Mouse (Mus musculus) hematopoietic stem cell, adult 5-6 weeks (primary cell): ENCODE measurements around the gene Mlph. TPM values are rescaled to one million over a fixed set of nuclear protein-coding genes. Genes with fewer than 3 reads are reported as not detected.

Source experiments
- ATAC-seq, 2 experiments: fragments of 125-278 bp in 1 of 2; replicated peaks in 1 of 2; 2 replicates each; pipeline ENCODE4 v1.8.0; 2016 to 2017; ENCODE audit warnings: inconsistent platforms in 2 of 2, mild to moderate bottlenecking in 2 of 2, moderate number of reproducible peaks in 2 of 2, low read depth in 1 of 2, moderate TSS enrichment in 1 of 2; ENCODE audit not compliant: low FRiP score in 2 of 2, poor library complexity in 2 of 2, severe bottlenecking in 2 of 2, insufficient read depth in 1 of 2, low TSS enrichment in 1 of 2
- total RNA-seq: library from RNA; stranded (forward); fragments of 172-1452, 232-1000 nt; gene quantifications from 2 replicates; pipeline ENCODE4 v1.2.3, GENCODE M21; 2017

The Mlph gene
- total RNA-seq, 1 experiment from 2014 or later = 0.45 TPM

- ATAC-seq = no peak
Measured at GRCm38 (mm10) chr1:90903211-90903945, 11.5 kb upstream of the Mlph start.

- ATAC-seq = no peak
Measured at GRCm38 (mm10) chr1:90903971-90904458, 10.9 kb upstream of the Mlph start.

- ATAC-seq = no peak
Measured at GRCm38 (mm10) chr1:90904729-90905404, 10.0 kb upstream of the Mlph start.

GRCm38 (mm10) chr1:90906357-90906756, 8.5 kb upstream of the Mlph start:
- ATAC-seq = peak; percentile 36 to 71; a peak in 3 of 4 replicates

- ATAC-seq = no peak
Measured at GRCm38 (mm10) chr1:90909161-90909560, 5.7 kb upstream of the Mlph start.

- ATAC-seq = peak; percentile 19 to 25; a peak in 1 of 4 replicates
Measured at GRCm38 (mm10) chr1:90909631-90910152, 5.2 kb upstream of the Mlph start.

- ATAC-seq = no peak
Measured at GRCm38 (mm10) chr1:90913231-90913630, 1.7 kb upstream of the Mlph start.

- ATAC-seq = no peak
Measured at GRCm38 (mm10) chr1:90917509-90917908, 2.6 kb downstream of the Mlph start.

GRCm38 (mm10) chr1:90921687-90922086, 6.8 kb downstream of the Mlph start:
- no peak for ATAC-seq

- no peak for ATAC-seq
Measured at GRCm38 (mm10) chr1:90926030-90926429, 11.1 kb downstream of the Mlph start.

GRCm38 (mm10) chr1:90927308-90927707, 12.4 kb downstream of the Mlph start:
- no peak for ATAC-seq

GRCm38 (mm10) chr1:90927929-90928574, 13.2 kb downstream of the Mlph start:
- peak in 1 of 2 experiments; percentile 17; a peak in 1 of 4 replicates for ATAC-seq

GRCm38 (mm10) chr1:90928575-90928934, 13.7 kb downstream of the Mlph start:
- ATAC-seq = peak in 1 of 2 experiments; percentile 65; a peak in 3 of 4 replicates

- no peak for ATAC-seq
Measured at GRCm38 (mm10) chr1:90933001-90933400, 18.1 kb downstream of the Mlph start.

- ATAC-seq = no peak
Measured at GRCm38 (mm10) chr1:90936990-90937389, 22.1 kb downstream of the Mlph start.

- no peak for ATAC-seq
Measured at GRCm38 (mm10) chr1:90939980-90940379, 25.1 kb downstream of the Mlph start.

- no peak for ATAC-seq
Measured at GRCm38 (mm10) chr1:90945171-90945570, 30.3 kb downstream of the Mlph start.

GRCm38 (mm10) chr1:90947252-90947651, 32.4 kb downstream of the Mlph start:
- no peak for ATAC-seq
